Mouse (Mus musculus) cerebellum, adult 2 months (tissue): Measurements from ENCODE around the gene Nadk. TPM values are rescaled to one million over a fixed set of nuclear protein-coding genes. Genes with fewer than 3 reads are reported as not detected.

ENCODE experiments used
- DNase-seq, 2 experiments: peaks; one replicate each; pipeline ENCODE4 v3.0.0; 2021
- H3K27ac ChIP-seq: fragments of 200-500 bp; 2 replicates; pipeline ENCODE4 v1.5.1; 2012; ENCODE audit warnings: low read length, control low read depth, inconsistent platforms; ENCODE audit not compliant: insufficient read depth
- H3K27me3 ChIP-seq: fragments of 200-500 bp; 2 replicates; pipeline ENCODE4 v1.6.1; 2012; ENCODE audit warnings: inconsistent platforms, mild to moderate bottlenecking, low read length, moderate library complexity; ENCODE audit not compliant: control insufficient read depth, insufficient read depth
- H3K4me1 ChIP-seq: fragments of 200-500 bp; 2 replicates; pipeline ENCODE4 v1.6.1; 2011; ENCODE audit warnings: low read length; ENCODE audit not compliant: control insufficient read depth, insufficient read depth
- H3K4me3 ChIP-seq: fragments of 200-500 bp; replicated peaks from 2 replicates; pipeline ENCODE3; 2011; ENCODE audit warnings: mild to moderate bottlenecking, low read depth, low read length, control low read depth; ENCODE audit not compliant: insufficient read depth
- CTCF ChIP-seq: fragments of 200-500 bp; IDR thresholded peaks from 2 replicates; pipeline ENCODE4 v1.5.1; 2011; ENCODE audit warnings: low read depth, mild to moderate bottlenecking, control low read depth, low read length, moderate library complexity, borderline replicate concordance; ENCODE audit not compliant: insufficient read depth
- POLR2A ChIP-seq: fragments of 200-500 bp; IDR thresholded peaks from 2 replicates; pipeline ENCODE4 v1.6.1; 2011; ENCODE audit warnings: low read length, control low read depth, borderline replicate concordance; ENCODE audit not compliant: insufficient read depth
- WGBS: fragments of 180-500 bp; shearing (Covaris S2); methylation state at CpG from one replicate; pipeline ENCODE4 v1.1.7; 2018; 5-methylcytosine and 5-hydroxymethylcytosine counted together
- polyA plus RNA-seq: library from polyadenylated mRNA; depleted of rRNA; stranded (reverse); fragments of >200 nt; gene quantifications from 2 replicates; pipeline ENCODE4 v1.2.3, GENCODE M21; 2012; rRNA removed

The Nadk gene
- 59.0 and 60.2 TPM in 2 replicates for polyA plus RNA-seq

- Histone ChIP-seq H3K27me3 (no peaks in the 10 kb centered on the region), H3K4me1 (peaks cover 15% of the 10 kb centered on the region; the same call in 1 of the 2 replicates), H3K4me3 (peak within 1 kb of the TSS; percentile 73), H3K27ac (peak within 1 kb of the TSS; percentile 64)
- no peak for DNase-seq
- WGBS, result 75% methylated on average over 7 of the region's 7 CpGs
- TF ChIP-seq POLR2A, result no peak
Measured at GRCm38 (mm10) chr4:155561661-155562442, at the start of gene Nadk. Gene Nadk, plus strand, starts transcription at chr4:155562378.

GRCm38 (mm10) chr4:155514810-155515209 lies 47.4 kb upstream of the Nadk start:
- TF ChIP-seq POLR2A, result no peak
- TF ChIP-seq CTCF, result no peak
- Histone ChIP-seq H3K27me3 (no peaks in the 10 kb centered on the region), H3K4me3 (no peak overlapping the region), H3K4me1 (no peaks in the 10 kb centered on the region), H3K27ac (no peak overlapping the region)
- WGBS, result 72% methylated on average over 2 of the region's 2 CpGs
- peak in 1 of 2 experiments; percentile 37 for DNase-seq

GRCm38 (mm10) chr4:155517948-155518517 lies 44.1 kb upstream of the Nadk start:
- no peak for TF ChIP-seq POLR2A
- no peak for TF ChIP-seq CTCF
- no peaks in the 10 kb centered on the region for H3K27me3 ChIP-seq
- H3K4me1 ChIP-seq, result 0 out of 2 replicates have a peak, but pooled peaks cover 2% of the 10 kb centered on the region
- no peak overlapping the region for H3K4me3 ChIP-seq
- 89% methylated on average over 7 of the region's 7 CpGs for WGBS
- DNase-seq, result no peak
- H3K27ac ChIP-seq, result no peak overlapping the region

GRCm38 (mm10) chr4:155522327-155522726 lies 39.9 kb upstream of the Nadk start:
- Histone ChIP-seq H3K27ac (no peak overlapping the region), H3K27me3 (no peaks in the 10 kb centered on the region), H3K4me1 (0 out of 2 replicates have a peak, but pooled peaks cover 2% of the 10 kb centered on the region), H3K4me3 (no peak overlapping the region)
- TF ChIP-seq POLR2A (no peak), CTCF (no peak)
- WGBS, result 66% methylated on average over 7 of the region's 7 CpGs
- no peak for DNase-seq

- H3K27ac ChIP-seq, result no peak overlapping the region
- H3K27me3 ChIP-seq, result no peaks in the 10 kb centered on the region
- WGBS, result 87% methylated on average over 5 of the region's 5 CpGs
- no peak overlapping the region for H3K4me3 ChIP-seq
- 0 out of 2 replicates have a peak, but pooled peaks cover 2% of the 10 kb centered on the region for H3K4me1 ChIP-seq
- TF ChIP-seq POLR2A, result no peak
- TF ChIP-seq CTCF, result no peak
- no peak for DNase-seq
Measured at GRCm38 (mm10) chr4:155525751-155526150, 36.4 kb upstream of the Nadk start.

- DNase-seq, result no peak
- H3K4me3 ChIP-seq, result no peak overlapping the region
- no peak overlapping the region for H3K27ac ChIP-seq
- no peaks in the 10 kb centered on the region for H3K27me3 ChIP-seq
- WGBS, result 87% methylated on average over 3 of the region's 3 CpGs
- TF ChIP-seq CTCF (no peak), POLR2A (no peak)
- no peaks in the 10 kb centered on the region for H3K4me1 ChIP-seq
Measured at GRCm38 (mm10) chr4:155529294-155529693, 32.9 kb upstream of the Nadk start.

GRCm38 (mm10) chr4:155549993-155550392 lies 12.2 kb upstream of the Nadk start:
- Histone ChIP-seq H3K27ac (no peak overlapping the region), H3K27me3 (no peaks in the 10 kb centered on the region), H3K4me3 (no peak overlapping the region), H3K4me1 (peaks cover 26% of the 10 kb centered on the region)
- DNase-seq, result no peak
- WGBS, result 85% methylated on average over 7 of the region's 7 CpGs
- no peak for TF ChIP-seq CTCF
- TF ChIP-seq POLR2A, result no peak

GRCm38 (mm10) chr4:155550446-155550845 lies 11.7 kb upstream of the Nadk start:
- H3K4me1 ChIP-seq, result peaks cover 27% of the 10 kb centered on the region
- WGBS, result 89% methylated on average over 2 of the region's 2 CpGs
- no peaks in the 10 kb centered on the region for H3K27me3 ChIP-seq
- no peak for TF ChIP-seq POLR2A
- TF ChIP-seq CTCF, result no peak
- no peak overlapping the region for H3K4me3 ChIP-seq
- no peak for DNase-seq
- H3K27ac ChIP-seq, result no peak overlapping the region
